Mouse (Mus musculus): ENCODE measurements around the gene Tbc1d2b.

DNA sequence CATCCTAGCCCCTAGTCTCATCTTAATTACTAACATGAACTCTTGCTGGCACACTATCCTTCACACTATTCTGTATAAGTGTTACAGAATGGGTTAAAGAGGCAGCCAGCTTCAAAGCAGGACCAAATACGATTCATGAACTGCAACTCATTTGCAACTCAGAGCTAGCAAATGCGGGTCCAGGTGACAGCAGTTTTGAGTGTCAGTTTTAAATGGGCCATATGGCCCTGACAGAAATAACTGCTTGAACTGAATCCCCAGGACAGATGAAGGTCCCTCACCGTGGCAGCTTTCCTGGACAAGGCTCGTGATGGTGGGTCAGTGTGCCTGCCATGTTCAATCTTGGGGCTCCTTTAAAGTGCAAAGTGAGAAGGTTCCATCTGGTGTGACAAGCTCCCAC lies 100.6 kb downstream of the Tbc1d2b start:
- no peak for TF ChIP-seq EP300 (IDR thresholded peaks at IDR 0.05; ENCODE audit: low read depth)
- TF ChIP-seq CTCF (IDR thresholded peaks at IDR 0.05; ENCODE audit: low read depth) = no peak

Measured in liver, embryonic 14.5 days (tissue).